Mouse (Mus musculus): Measurements from ENCODE around the gene Mcm9. TPM values are rescaled to one million over a fixed set of nuclear protein-coding genes. Genes with fewer than 3 reads are reported as not detected.

Mcm9 gene
- polyA plus RNA-seq, 1 experiment, result 3.1 TPM

DNA sequence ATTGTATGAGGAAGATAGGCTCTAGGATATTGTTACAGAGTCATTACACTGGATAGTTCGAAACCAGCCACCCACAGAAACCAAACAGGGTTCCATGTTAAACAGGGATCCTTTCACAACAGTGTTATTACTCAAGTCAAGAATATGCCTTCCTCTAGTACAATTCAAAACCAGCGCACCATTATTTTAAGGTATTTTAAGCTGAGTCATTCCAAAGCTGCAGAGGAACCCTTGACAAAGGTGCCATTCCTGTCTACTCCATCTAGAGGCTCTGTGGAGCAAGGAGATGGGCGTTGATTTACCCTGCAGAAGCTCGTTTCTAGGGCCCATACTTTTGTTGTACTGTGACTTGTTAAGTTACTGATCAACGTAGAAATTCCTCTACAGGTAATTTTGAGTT is 31.4 kb downstream of the Mcm9 start:
- Histone ChIP-seq H3K4me3 (ENCODE audit: insufficient read depth, low read depth, low read length) (no peak overlapping the region), H3K27me3 (replicated peaks; ENCODE audit: control insufficient read depth, insufficient read depth, low read length) (no peaks in the 10 kb centered on the region), H3K36me3 (ENCODE audit: control insufficient read depth, insufficient read depth, low read length) (no peaks in the 10 kb centered on the region), H3K27ac (ENCODE audit: insufficient read depth, low read depth, low read length) (no peak overlapping the region), H3K4me1 (ENCODE audit: control insufficient read depth, insufficient read depth, low read length) (peaks cover 5% of the 10 kb centered on the region; the same call in 1 of the 2 replicates)
- WGBS, result 42% methylated on average over 5 of the region's 5 CpGs
- DNase-seq, result peak; percentile 45
- TF ChIP-seq POLR2A (IDR thresholded peaks at IDR 0.05; ENCODE audit: low read depth, low read length) (no peak), CTCF (conservative IDR thresholded peaks at IDR 0.05; ENCODE audit: insufficient read depth, insufficient read length, low read depth, low read length) (no peak)

DNA sequence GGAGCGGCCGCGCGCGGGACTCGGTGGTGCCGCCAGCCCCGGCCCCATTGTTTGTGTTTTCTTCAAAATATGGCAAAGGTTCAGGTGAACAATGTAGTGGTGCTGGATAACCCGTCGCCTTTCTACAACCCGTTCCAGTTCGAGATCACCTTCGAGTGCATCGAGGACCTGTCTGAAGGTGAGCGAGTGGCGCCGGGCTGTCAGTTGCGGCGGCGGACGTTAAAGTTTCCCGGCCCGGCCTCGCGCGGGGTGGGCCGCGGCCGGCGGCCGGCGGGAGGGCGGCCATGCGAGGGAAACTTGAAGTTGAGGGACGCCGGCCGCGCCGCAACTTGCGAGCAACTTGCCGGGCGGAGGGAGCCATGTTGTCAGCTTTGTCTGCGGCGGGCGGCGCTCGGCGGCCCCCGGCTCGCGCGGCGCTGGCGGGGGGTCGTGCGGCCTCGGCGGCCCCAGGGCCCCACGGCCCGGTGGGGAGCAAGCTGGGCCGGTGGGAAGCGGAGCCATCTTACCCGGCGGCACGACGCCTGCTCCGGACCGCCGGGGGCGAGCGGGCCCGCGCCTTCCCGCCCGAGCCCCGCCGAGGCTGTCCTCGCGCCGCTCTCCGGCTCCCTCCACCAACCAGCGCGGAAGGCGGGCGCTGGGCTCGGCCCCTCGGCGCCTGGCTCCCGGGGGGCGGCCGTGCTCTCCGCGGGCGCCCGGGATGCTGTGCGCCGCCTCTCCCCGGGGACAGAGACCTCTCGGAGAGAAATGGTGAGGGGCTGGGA is 32.9 kb downstream of the Mcm9 start:
- TF ChIP-seq CTCF (conservative IDR thresholded peaks at IDR 0.05; ENCODE audit: insufficient read depth, insufficient read length, low read depth, low read length) (no peak), POLR2A (IDR thresholded peaks at IDR 0.05; ENCODE audit: low read depth, low read length) (no peak)
- peaks cover 5% of the 10 kb centered on the region; the same call in 1 of the 2 replicates for H3K4me1 ChIP-seq (ENCODE audit: control insufficient read depth, insufficient read depth, low read length)
- H3K36me3 ChIP-seq (ENCODE audit: control insufficient read depth, insufficient read depth, low read length), result no peaks in the 10 kb centered on the region
- WGBS, result under 1% methylated on average over 97 of the region's 99 CpGs
- peak overlapping the region; percentile 91 for H3K27ac ChIP-seq (ENCODE audit: insufficient read depth, low read depth, low read length)
- peak overlapping the region; percentile 95 for H3K4me3 ChIP-seq (ENCODE audit: insufficient read depth, low read depth, low read length)
- peak; percentile 49 for DNase-seq
- no peaks in the 10 kb centered on the region for H3K27me3 ChIP-seq (replicated peaks; ENCODE audit: control insufficient read depth, insufficient read depth, low read length)

DNA sequence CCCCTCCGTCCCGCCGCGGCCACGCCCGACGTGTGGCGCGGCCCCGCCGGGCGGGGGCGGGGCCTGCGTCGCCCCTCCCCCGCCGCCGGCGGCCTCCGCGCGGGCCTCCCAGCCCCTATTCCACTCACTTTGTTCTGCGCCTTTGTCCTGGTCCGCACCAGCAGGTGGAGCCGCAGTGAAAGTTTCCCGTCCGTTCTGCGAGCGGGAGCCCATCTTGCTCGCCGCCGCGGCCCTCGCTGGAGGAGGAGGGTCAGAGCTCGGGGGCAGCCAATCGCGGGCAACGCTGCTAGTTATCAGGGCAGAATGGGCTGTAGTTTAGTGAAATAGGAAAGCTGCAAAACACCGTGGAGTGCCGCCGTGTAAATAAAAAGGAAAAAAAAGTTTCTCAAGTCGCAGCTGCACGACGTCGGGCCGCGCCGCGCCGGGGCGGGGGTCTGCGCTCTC is 33.5 kb downstream of the Mcm9 start, which contains the start of gene Asf1a:
Asf1a (plus strand) TSS at position 81 of the 444 bp plus-strand sequence.
- DNase-seq, result peak; percentile 99
- Histone ChIP-seq H3K4me3 (ENCODE audit: insufficient read depth, low read depth, low read length) (peak within 1 kb of the TSS; percentile 95), H3K27me3 (replicated peaks; ENCODE audit: control insufficient read depth, insufficient read depth, low read length) (no peaks in the 10 kb centered on the region), H3K36me3 (ENCODE audit: control insufficient read depth, insufficient read depth, low read length) (no peaks in the 10 kb centered on the region), H3K27ac (ENCODE audit: insufficient read depth, low read depth, low read length) (peak within 1 kb of the TSS; percentile 91), H3K4me1 (ENCODE audit: control insufficient read depth, insufficient read depth, low read length) (peaks cover 5% of the 10 kb centered on the region; the same call in 1 of the 2 replicates)
- under 1% methylated on average over 52 of the region's 52 CpGs for WGBS
- peak; percentile 68 for TF ChIP-seq CTCF (conservative IDR thresholded peaks at IDR 0.05; ENCODE audit: insufficient read depth, insufficient read length, low read depth, low read length)
- no peak for TF ChIP-seq POLR2A (IDR thresholded peaks at IDR 0.05; ENCODE audit: low read depth, low read length)

DNA sequence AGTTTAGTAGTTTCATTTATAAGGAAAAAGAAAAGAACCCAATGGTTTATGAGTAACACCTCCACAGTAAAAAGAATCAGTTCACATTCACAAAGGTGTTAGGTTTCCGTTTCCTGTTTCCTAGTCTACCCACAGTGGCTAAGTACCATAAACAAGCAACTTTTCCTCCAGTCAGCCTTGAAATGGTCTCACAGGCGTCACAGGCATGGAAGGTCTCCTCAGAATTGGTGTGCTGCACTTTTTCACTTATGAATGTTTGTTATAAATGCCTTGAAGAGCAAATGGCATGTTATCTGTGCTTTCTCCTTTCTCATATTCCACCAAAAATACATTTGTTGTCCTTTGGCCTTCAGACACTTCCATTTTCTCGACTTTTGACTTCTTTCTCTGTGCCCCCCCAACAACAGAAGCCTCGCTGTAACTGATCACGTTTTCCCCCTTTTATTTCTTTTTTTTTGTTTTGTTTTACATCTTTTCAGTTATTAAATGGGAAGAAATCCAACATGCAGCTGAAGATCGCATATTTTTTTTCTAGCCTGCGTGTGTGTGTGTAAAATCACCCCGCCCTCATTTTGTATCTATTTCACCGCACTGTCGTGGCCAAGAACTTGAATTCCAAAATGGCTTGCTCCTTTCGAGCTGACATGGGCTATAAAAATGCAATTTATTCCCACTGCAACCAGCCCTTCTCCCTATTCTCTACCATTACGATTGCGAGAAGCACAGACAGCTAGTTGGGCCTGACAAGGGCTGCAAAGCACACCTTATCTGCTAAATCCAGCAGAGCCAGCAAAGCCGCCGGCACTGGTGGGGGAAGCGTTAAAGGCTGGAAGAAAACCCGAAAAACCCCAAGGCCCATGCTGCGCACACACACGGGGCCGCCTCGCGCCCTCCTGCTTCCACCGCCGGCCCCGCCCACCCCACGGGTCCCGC is 34.2 kb downstream of the Mcm9 start:
- no peaks in the 10 kb centered on the region for H3K36me3 ChIP-seq (ENCODE audit: control insufficient read depth, insufficient read depth, low read length)
- no peaks in the 10 kb centered on the region for H3K27me3 ChIP-seq (replicated peaks; ENCODE audit: control insufficient read depth, insufficient read depth, low read length)
- H3K27ac ChIP-seq (ENCODE audit: insufficient read depth, low read depth, low read length), result peak overlapping the region; percentile 86
- no peak for TF ChIP-seq POLR2A (IDR thresholded peaks at IDR 0.05; ENCODE audit: low read depth, low read length)
- no peak for TF ChIP-seq CTCF (conservative IDR thresholded peaks at IDR 0.05; ENCODE audit: insufficient read depth, insufficient read length, low read depth, low read length)
- H3K4me3 ChIP-seq (ENCODE audit: insufficient read depth, low read depth, low read length), result peak overlapping the region; percentile 85
- peak; percentile 13 for DNase-seq
- 4% methylated on average over 27 of the region's 27 CpGs for WGBS
- H3K4me1 ChIP-seq (ENCODE audit: control insufficient read depth, insufficient read depth, low read length), result peaks cover 5% of the 10 kb centered on the region; the same call in 1 of the 2 replicates

DNA sequence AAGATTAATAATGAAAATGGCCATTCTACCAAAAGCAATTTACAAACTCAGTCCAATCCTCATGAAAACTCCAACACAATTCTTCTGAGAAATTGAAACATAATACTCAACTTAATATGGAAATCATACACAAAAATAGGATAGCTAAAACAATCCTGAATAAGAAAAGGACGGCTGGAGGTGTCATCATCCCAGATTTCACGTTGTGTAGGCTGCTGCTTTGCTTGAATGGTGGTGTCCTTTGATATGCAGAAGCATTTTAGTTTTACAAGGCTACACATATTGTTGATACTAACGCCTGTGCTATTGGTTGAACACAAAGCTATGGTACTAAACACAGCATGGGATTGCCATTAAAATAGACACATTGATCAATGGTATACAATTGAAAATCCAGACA is 44.5 kb downstream of the Mcm9 start:
- no peak for DNase-seq
- TF ChIP-seq CTCF (conservative IDR thresholded peaks at IDR 0.05; ENCODE audit: insufficient read depth, insufficient read length, low read depth, low read length) (no peak), POLR2A (IDR thresholded peaks at IDR 0.05; ENCODE audit: low read depth, low read length) (no peak)
- no peaks in the 10 kb centered on the region for H3K27me3 ChIP-seq (replicated peaks; ENCODE audit: control insufficient read depth, insufficient read depth, low read length)
- WGBS, result 88% methylated on average over 3 of the region's 3 CpGs
- no peaks in the 10 kb centered on the region; the same call in 1 of the 2 replicates for H3K4me1 ChIP-seq (ENCODE audit: control insufficient read depth, insufficient read depth, low read length)
- H3K36me3 ChIP-seq (ENCODE audit: control insufficient read depth, insufficient read depth, low read length), result no peaks in the 10 kb centered on the region
- no peak overlapping the region for H3K27ac ChIP-seq (ENCODE audit: insufficient read depth, low read depth, low read length)
- no peak overlapping the region for H3K4me3 ChIP-seq (ENCODE audit: insufficient read depth, low read depth, low read length)

DNA sequence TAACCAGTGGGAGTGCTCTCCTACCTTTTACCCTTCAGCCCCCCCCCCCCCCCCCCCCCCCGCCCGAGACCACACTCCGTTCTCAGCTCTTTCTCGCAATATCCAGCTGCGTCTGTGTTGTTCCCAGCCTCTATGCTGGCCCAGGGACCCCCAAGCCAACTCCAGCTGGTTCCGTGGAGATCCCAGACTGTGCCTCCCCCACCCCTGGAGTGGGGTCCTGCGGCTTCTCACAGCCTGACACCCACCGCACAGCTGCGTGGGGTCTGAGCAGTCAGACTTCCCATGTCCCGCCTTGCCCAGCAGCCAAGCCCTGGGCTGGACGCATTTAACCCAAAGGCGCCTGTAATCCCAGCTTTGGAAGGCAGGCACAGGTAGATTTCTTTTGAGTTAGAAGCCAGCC is 49.2 kb downstream of the Mcm9 start:
- no peaks in the 10 kb centered on the region for H3K36me3 ChIP-seq (ENCODE audit: control insufficient read depth, insufficient read depth, low read length)
- no peak overlapping the region for H3K27ac ChIP-seq (ENCODE audit: insufficient read depth, low read depth, low read length)
- no peak overlapping the region for H3K4me3 ChIP-seq (ENCODE audit: insufficient read depth, low read depth, low read length)
- no peaks in the 10 kb centered on the region for H3K27me3 ChIP-seq (replicated peaks; ENCODE audit: control insufficient read depth, insufficient read depth, low read length)
- H3K4me1 ChIP-seq (ENCODE audit: control insufficient read depth, insufficient read depth, low read length), result no peaks in the 10 kb centered on the region
- 36% methylated on average over 12 of the region's 12 CpGs for WGBS
- no peak for TF ChIP-seq POLR2A (IDR thresholded peaks at IDR 0.05; ENCODE audit: low read depth, low read length)
- TF ChIP-seq CTCF (conservative IDR thresholded peaks at IDR 0.05; ENCODE audit: insufficient read depth, insufficient read length, low read depth, low read length), result no peak
- DNase-seq, result no peak
